Mouse (Mus musculus) left cerebral cortex, postnatal 36 days (tissue): ENCODE results near the gene Trpc4ap. TPM values are rescaled to one million over a fixed set of nuclear protein-coding genes. Genes with fewer than 3 reads are reported as not detected.
A peak's percentile ranks its signal among the peaks of the same experiment; 100 is the strongest.

ENCODE experiments used
- DNase-seq, 2 experiments: peaks; one replicate each; pipeline ENCODE4 v3.0.0; 2021 to 2022; ENCODE audit warnings: low spot score in 2 of 2, mixed read lengths in 1 of 2
- intact Hi-C: fragments of 180-260 bp; cut with DNase I; formaldehyde crosslinking; loops from one replicate; pipeline ENCODE4 v1.15.1; 2025
- total RNA-seq, 2 experiments: library from RNA; stranded (reverse); gene quantifications; 2 replicates each; pipeline ENCODE4 v1.2.3; 2021

The Trpc4ap gene
- total RNA-seq, 2 experiments from 2014 or later, result 148 to 149 TPM

- peak; percentile 58 to 67 for DNase-seq
- intact Hi-C loops, result loop anchor here (5.0 kb wide), 1 partner anchor 71 kb away; no protein-coding TSS in a partner anchor
Measured at GRCm38 (mm10) chr2:155696091-155696558, 3.9 kb upstream of the Trpc4ap start.

- intact Hi-C loops, result loop anchor here (5.0 kb wide), 1 partner anchor 72 kb away; no protein-coding TSS in a partner anchor
- no peak for DNase-seq
Measured at GRCm38 (mm10) chr2:155695316-155695715, 3.1 kb upstream of the Trpc4ap start.

GRCm38 (mm10) chr2:155694564-155694963, 2.4 kb upstream of the Trpc4ap start:
- DNase-seq, result no peak
- intact Hi-C loops, result no loop called here

- intact Hi-C loops, result no loop called here
- DNase-seq, result no peak
Measured at GRCm38 (mm10) chr2:155693136-155693535, 952 bp upstream of the Trpc4ap start.

- DNase-seq, result no peak
- intact Hi-C loops, result no loop called here
Measured at GRCm38 (mm10) chr2:155691336-155691722, 855 bp downstream of the Trpc4ap start.

GRCm38 (mm10) chr2:155689211-155689610, 3.0 kb downstream of the Trpc4ap start:
- intact Hi-C loops, result no loop called here

GRCm38 (mm10) chr2:155687746-155688145, 4.4 kb downstream of the Trpc4ap start:
- intact Hi-C loops, result no loop called here
- no peak for DNase-seq

More at GRCm38 (mm10) chr2:155689211-155689610, 3.0 kb downstream of the Trpc4ap start:
- no peak for DNase-seq

GRCm38 (mm10) chr2:155686572-155686971, 5.6 kb downstream of the Trpc4ap start:
- DNase-seq, result no peak
- intact Hi-C loops, result no loop called here

GRCm38 (mm10) chr2:155683821-155684220, 8.4 kb downstream of the Trpc4ap start:
- DNase-seq, result no peak
- intact Hi-C loops, result no loop called here

GRCm38 (mm10) chr2:155683137-155683536, 9.0 kb downstream of the Trpc4ap start:
- intact Hi-C loops, result no loop called here
- DNase-seq, result no peak

- no peak for DNase-seq
- intact Hi-C loops, result no loop called here
Measured at GRCm38 (mm10) chr2:155681874-155682273, 10.3 kb downstream of the Trpc4ap start.

GRCm38 (mm10) chr2:155681194-155681593, 11.0 kb downstream of the Trpc4ap start:
- intact Hi-C loops, result no loop called here
- no peak for DNase-seq

- intact Hi-C loops, result no loop called here
- no peak for DNase-seq
Measured at GRCm38 (mm10) chr2:155680591-155680990, 11.6 kb downstream of the Trpc4ap start.

- intact Hi-C loops, result no loop called here
- no peak for DNase-seq
Measured at GRCm38 (mm10) chr2:155679586-155680110, 12.5 kb downstream of the Trpc4ap start.

GRCm38 (mm10) chr2:155675118-155675517, 17.1 kb downstream of the Trpc4ap start:
- intact Hi-C loops, result no loop called here
- no peak for DNase-seq

GRCm38 (mm10) chr2:155673546-155673945, 18.6 kb downstream of the Trpc4ap start:
- intact Hi-C loops, result no loop called here
- DNase-seq, result no peak

GRCm38 (mm10) chr2:155671236-155671635, 20.9 kb downstream of the Trpc4ap start:
- intact Hi-C loops, result no loop called here
- DNase-seq, result no peak

- no peak for DNase-seq
- intact Hi-C loops, result no loop called here
Measured at GRCm38 (mm10) chr2:155668461-155668860, 23.7 kb downstream of the Trpc4ap start.

GRCm38 (mm10) chr2:155667881-155668280, 24.3 kb downstream of the Trpc4ap start:
- intact Hi-C loops, result no loop called here
- no peak for DNase-seq

GRCm38 (mm10) chr2:155663910-155664460, 28.2 kb downstream of the Trpc4ap start:
- DNase-seq, result no peak
- intact Hi-C loops, result loop anchor here (5.0 kb wide), 1 partner anchor 93 kb away; no protein-coding TSS in a partner anchor

- peak in 1 of 2 experiments; percentile 43 for DNase-seq
- intact Hi-C loops, result loop anchor here (5.0 kb wide), 1 partner anchor 94 kb away; no protein-coding TSS in a partner anchor
Measured at GRCm38 (mm10) chr2:155663097-155663496, 29.1 kb downstream of the Trpc4ap start.
